Mouse (Mus musculus) MEL (cell line): ENCODE data around the gene Neu2. TPM values are rescaled to one million over a fixed set of nuclear protein-coding genes. Genes with fewer than 3 reads are reported as not detected.

Source experiments
- DNase-seq: peaks from one replicate; pipeline ENCODE4 v3.0.0; 2011; ENCODE audit warnings: low read depth, low spot score
- H3K27ac ChIP-seq: 2 replicates; pipeline ENCODE4 v1.5.1; 2012; ENCODE audit warnings: low read depth, mild to moderate bottlenecking, control low read depth, low read length, moderate library complexity; ENCODE audit not compliant: control insufficient read depth
- H3K27me3 ChIP-seq, 2 experiments: fragments of 150-350 bp in 1 of 2; sonication (generic) in 1 of 2; 2 replicates each; pipeline ENCODE4 v1.6.1; 2012; ENCODE audit warnings: low read length in 2 of 2, mild to moderate bottlenecking in 2 of 2, improper control_type of control experiment in 1 of 2, moderate library complexity in 1 of 2; ENCODE audit not compliant: insufficient read depth in 2 of 2, control insufficient read depth in 1 of 2
- H3K36me3 ChIP-seq, 2 experiments: 2 replicates each; pipeline ENCODE4 v1.6.1; 2012 to 2014; ENCODE audit warnings: low read length in 2 of 2, improper control_type of control experiment in 1 of 2, inconsistent platforms in 1 of 2, mild to moderate bottlenecking in 1 of 2; ENCODE audit not compliant: insufficient read depth in 2 of 2, control insufficient read depth in 1 of 2
- H3K4me1 ChIP-seq, 2 experiments: fragments of 150-350 bp in 1 of 2; sonication (generic) in 1 of 2; 2 replicates each; pipeline ENCODE4 v1.6.1; 2012; ENCODE audit warnings: low read length in 2 of 2, improper control_type of control experiment in 1 of 2, mild to moderate bottlenecking in 1 of 2; ENCODE audit not compliant: insufficient read depth in 2 of 2, control insufficient read depth in 1 of 2
- H3K4me3 ChIP-seq, 2 experiments: fragments of 150-350 bp in 1 of 2; sonication (generic) in 1 of 2; 2 replicates each; pipeline ENCODE4 v1.5.1; 2012; ENCODE audit warnings: low read depth in 2 of 2, low read length in 2 of 2, mild to moderate bottlenecking in 2 of 2, moderate library complexity in 2 of 2, control low read depth in 1 of 2, improper control_type of control experiment in 1 of 2; ENCODE audit not compliant: control insufficient read depth in 1 of 2, insufficient read depth in 1 of 2
- H3K79me2 ChIP-seq: 2 replicates; pipeline ENCODE4 v1.6.1; 2012; ENCODE audit warnings: mild to moderate bottlenecking, low read length, moderate library complexity; ENCODE audit not compliant: control insufficient read depth, poor library complexity, insufficient read depth
- H3K9ac ChIP-seq: 2 replicates; pipeline ENCODE4 v1.6.1; 2012; ENCODE audit warnings: low read depth, mild to moderate bottlenecking, control low read depth, low read length, moderate library complexity; ENCODE audit not compliant: control insufficient read depth, poor library complexity, severe bottlenecking
- H3K9me3 ChIP-seq: fragments of 150-350 bp; sonication (generic); replicated peaks from 2 replicates; pipeline ENCODE4 v1.6.1; 2012; ENCODE audit warnings: mild to moderate bottlenecking, low read length, improper control_type of control experiment, moderate library complexity; ENCODE audit not compliant: insufficient read depth
- BHLHE40 ChIP-seq: IDR thresholded peaks from 2 replicates; pipeline ENCODE4 v1.6.1; 2012; ENCODE audit warnings: low read depth, mild to moderate bottlenecking, inconsistent platforms, low read length, improper control_type of control experiment, borderline replicate concordance
- CTCF ChIP-seq, 3 experiments: IDR thresholded peaks in 2 of 3; conservative IDR thresholded peaks in 1 of 3; 2 replicates each; pipeline ENCODE4 v1.5.1; 2011 to 2012; ENCODE audit warnings: low read length in 3 of 3, low read depth in 2 of 3, mild to moderate bottlenecking in 2 of 3, improper control_type of control experiment in 1 of 3, inconsistent platforms in 1 of 3, mixed read lengths in 1 of 3, moderate library complexity in 1 of 3; ENCODE audit not compliant: control insufficient read depth in 1 of 3, insufficient read depth in 1 of 3, poor library complexity in 1 of 3, severe bottlenecking in 1 of 3
- E2F4 ChIP-seq: IDR thresholded peaks from 2 replicates; pipeline ENCODE4 v1.6.1; 2011; ENCODE audit warnings: low read depth, low read length, improper control_type of control experiment, borderline replicate concordance
- EP300 ChIP-seq, 2 experiments: IDR thresholded peaks; 2 replicates each; pipeline ENCODE4 v1.6.1; 2011; ENCODE audit warnings: improper control_type of control experiment in 2 of 2, low read length in 2 of 2, low read depth in 1 of 2, mild to moderate bottlenecking in 1 of 2
- GABPA ChIP-seq: IDR thresholded peaks from 2 replicates; pipeline ENCODE4 v1.6.1; 2012; ENCODE audit warnings: low read depth, mild to moderate bottlenecking, inconsistent platforms, low read length, improper control_type of control experiment, moderate library complexity
- GATA1 ChIP-seq: IDR thresholded peaks from 2 replicates; pipeline ENCODE4 v1.6.1; 2011; ENCODE audit warnings: low read depth, low read length, improper control_type of control experiment
- HCFC1 ChIP-seq: IDR thresholded peaks from 2 replicates; pipeline ENCODE4 v1.6.1; 2012; ENCODE audit warnings: low read depth, mild to moderate bottlenecking, inconsistent platforms, low read length, improper control_type of control experiment, moderate library complexity
- JUND ChIP-seq: IDR thresholded peaks from 2 replicates; pipeline ENCODE4 v1.6.1; 2011; ENCODE audit warnings: low read depth, mild to moderate bottlenecking, improper control_type of control experiment, low read length
- MAFK ChIP-seq: IDR thresholded peaks from 2 replicates; pipeline ENCODE4 v1.6.1; 2011; ENCODE audit warnings: low read depth, mild to moderate bottlenecking, low read length, improper control_type of control experiment, borderline replicate concordance
- MAX ChIP-seq: IDR thresholded peaks from 2 replicates; pipeline ENCODE4 v1.6.1; 2011; ENCODE audit warnings: low read length, improper control_type of control experiment
- MEF2A ChIP-seq: IDR thresholded peaks from 2 replicates; pipeline ENCODE4 v1.6.1; 2014; ENCODE audit warnings: low read depth, mild to moderate bottlenecking, inconsistent platforms, low read length, improper control_type of control experiment; ENCODE audit not compliant: poor library complexity, insufficient replicate concordance, severe bottlenecking; ENCODE audit errors: extremely low read depth
- MYC ChIP-seq: IDR thresholded peaks from 2 replicates; pipeline ENCODE4 v1.6.1; 2011; ENCODE audit warnings: low read depth, mild to moderate bottlenecking, low read length, improper control_type of control experiment, moderate library complexity
- POLR2A ChIP-seq, 2 experiments: IDR thresholded peaks; 2 replicates each; pipeline ENCODE4 v1.6.1; 2011 to 2012; ENCODE audit warnings: low read length in 2 of 2, mild to moderate bottlenecking in 2 of 2, control low read depth in 1 of 2, improper control_type of control experiment in 1 of 2, low read depth in 1 of 2, moderate library complexity in 1 of 2; ENCODE audit not compliant: control insufficient read depth in 1 of 2, insufficient read depth in 1 of 2, poor library complexity in 1 of 2
- RAD21 ChIP-seq: IDR thresholded peaks from 2 replicates; pipeline ENCODE4 v1.6.1; 2011; ENCODE audit warnings: mild to moderate bottlenecking, low read depth, low read length, improper control_type of control experiment
- TBP ChIP-seq: IDR thresholded peaks from 2 replicates; pipeline ENCODE4 v1.8.0; 2011; ENCODE audit warnings: low read depth, low read length, improper control_type of control experiment
- TCF12 ChIP-seq: IDR thresholded peaks from 2 replicates; pipeline ENCODE4 v1.6.1; 2014; ENCODE audit warnings: low read depth, mild to moderate bottlenecking, inconsistent platforms, low read length, improper control_type of control experiment, moderate library complexity
- USF1 ChIP-seq: IDR thresholded peaks from 2 replicates; pipeline ENCODE4 v1.6.1; 2014; ENCODE audit warnings: low read depth, mild to moderate bottlenecking, inconsistent platforms, low read length, improper control_type of control experiment, moderate library complexity
- ZC3H11A ChIP-seq: IDR thresholded peaks from 2 replicates; pipeline ENCODE4 v1.6.1; 2012; ENCODE audit warnings: low read depth, mild to moderate bottlenecking, inconsistent platforms, low read length, improper control_type of control experiment
- ZMIZ1 ChIP-seq: IDR thresholded peaks from 2 replicates; pipeline ENCODE4 v1.6.1; 2012; ENCODE audit warnings: low read depth, mild to moderate bottlenecking, inconsistent platforms, low read length, improper control_type of control experiment, moderate library complexity
- polyA plus RNA-seq, 2 experiments: library from polyadenylated mRNA; stranded (reverse) in 1 of 2; unstranded in 1 of 2; fragments of >175 nt in 1 of 2; fragments of >200 nt in 1 of 2; gene quantifications; 2 replicates each; pipeline versions ENCODE4 v1.2.1 to v1.2.4; 2012; ENCODE audit warnings: low replicate concordance in 2 of 2, low read depth in 1 of 2; ENCODE audit not compliant: insufficient read length in 2 of 2, insufficient read depth in 1 of 2, missing spikeins in 1 of 2
- total RNA-seq: library from RNA; depleted of rRNA; stranded (reverse); fragments of 300-350 nt; gene quantifications from 2 replicates; pipeline ENCODE4 v1.2.3, GENCODE M21; 2012

Neu2 gene
- total and polyA plus RNA-seq, 3 experiments: not detected

GRCm38 (mm10) chr1:87482546-87482945 lies 27.1 kb upstream of the Neu2 start:
- Histone ChIP-seq H3K27ac (no peak overlapping the region), H3K9me3 (no peaks in the 10 kb centered on the region), H3K4me1 (no peaks in the 10 kb centered on the region), H3K79me2 (no peaks in the 10 kb centered on the region), H3K27me3 (peaks cover 0 to 2% of the 10 kb centered on the region in 2 experiments; a peak in 3 of 4 replicates), H3K9ac (no peak overlapping the region), H3K36me3 (no peaks in the 10 kb centered on the region), H3K4me3 (no peak overlapping the region)
- TF ChIP-seq JUND (no peak), USF1 (no peak), RAD21 (no peak), MAFK (no peak), POLR2A (IDR thresholded peaks at IDR 0.05; ENCODE audit: control insufficient read depth in 1 of 2, insufficient read depth in 1 of 2, low read depth in 1 of 2, low read length in 2 of 2, poor library complexity in 1 of 2) (no peak)
- DNase-seq: no peak

DNA sequence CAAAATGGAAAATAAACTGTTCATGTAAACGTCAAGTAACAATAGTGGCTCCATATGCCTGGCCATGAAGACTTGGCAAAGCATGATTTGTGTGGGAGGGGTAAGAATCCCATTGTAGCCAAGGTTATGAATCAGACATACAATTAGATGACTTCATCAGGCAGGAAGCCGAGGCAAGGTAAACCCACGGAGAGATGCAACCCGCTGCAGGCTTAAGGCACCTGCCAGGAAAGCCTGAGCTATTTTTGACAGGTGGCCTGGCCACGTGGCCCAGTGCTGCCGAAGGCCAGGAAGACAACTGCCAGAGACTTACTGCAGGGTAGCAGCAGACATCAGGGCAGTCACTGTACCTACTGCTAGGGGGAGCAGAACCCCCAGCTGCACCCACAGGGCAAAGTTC lies 23.3 kb upstream of the Neu2 start:
- DNase-seq: no peak
- Histone ChIP-seq H3K36me3 (no peaks in the 10 kb centered on the region), H3K4me3 (no peak overlapping the region), H3K27ac (no peak overlapping the region), H3K4me1 (no peaks in the 10 kb centered on the region), H3K9me3 (no peaks in the 10 kb centered on the region), H3K9ac (no peak overlapping the region), H3K27me3 (no peaks in the 10 kb centered on the region; a peak in 1 of 4 replicates), H3K79me2 (no peaks in the 10 kb centered on the region)
- TF ChIP-seq TCF12 (no peak), BHLHE40 (no peak), E2F4 (no peak), HCFC1 (no peak), TBP (no peak), MYC (no peak), ZMIZ1 (no peak), ZC3H11A (no peak), MEF2A (no peak), MAX (no peak), GATA1 (no peak), USF1 (no peak)

DNA sequence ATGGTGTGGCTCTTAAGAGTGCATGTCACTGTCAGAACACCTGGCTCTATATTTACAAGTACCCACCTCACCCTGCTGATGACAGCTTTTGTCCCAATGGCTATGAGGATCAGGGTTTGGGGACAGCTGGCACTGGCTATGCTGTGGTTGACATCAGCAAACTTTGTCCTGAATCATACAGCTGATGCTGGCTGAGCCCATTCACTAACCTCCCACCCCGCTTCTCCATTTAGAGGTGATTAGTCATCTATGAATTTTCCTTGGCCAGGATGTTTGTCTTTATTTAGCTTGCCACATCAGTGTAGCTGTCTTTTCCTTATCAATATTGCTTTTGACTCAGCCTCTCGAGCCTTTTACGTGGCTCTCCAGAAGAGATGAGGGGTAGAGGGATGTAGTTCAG lies 17.4 kb upstream of the Neu2 start:
- no peak for DNase-seq
- Histone ChIP-seq H3K27me3 (peaks cover 8% of the 10 kb centered on the region in 2 experiments), H3K36me3 (no peaks in the 10 kb centered on the region), H3K4me1 (no peaks in the 10 kb centered on the region), H3K27ac (no peak overlapping the region), H3K9ac (no peak overlapping the region)
- TF ChIP-seq HCFC1 (no peak), EP300 (IDR thresholded peaks at IDR 0.05; ENCODE audit: low read depth in 1 of 2, low read length in 2 of 2) (no peak), RAD21 (no peak), CTCF (IDR thresholded peaks at IDR 0.05 in 2 of 3, conservative IDR thresholded peaks at IDR 0.05 in 1 of 3; ENCODE audit: control insufficient read depth in 1 of 3, insufficient read depth in 1 of 3, low read depth in 2 of 3, low read length in 3 of 3, poor library complexity in 1 of 3, severe bottlenecking in 1 of 3) (no peak), ZMIZ1 (no peak), MAX (no peak), GABPA (no peak)
- TF ChIP-seq, all 39 proteins: peak for 0
- Histone ChIP-seq H3K4me3 (no peak overlapping the region), H3K79me2 (no peaks in the 10 kb centered on the region), H3K9me3 (no peaks in the 10 kb centered on the region)
